Mouse (Mus musculus) adipocyte (in vitro differentiated cells): ENCODE measurements around the gene Cacna1d.

ENCODE experiments used
- DNase-seq: peaks from one replicate; pipeline ENCODE4 v3.0.0-alpha.2; 2016; ENCODE audit warnings: low spot score

The Cacna1d gene

GRCm38 (mm10) chr14:30367074-30367473 lies 124.2 kb downstream of the Cacna1d start:
- no peak for DNase-seq

- DNase-seq, result no peak
Measured at GRCm38 (mm10) chr14:30365866-30366265, 125.4 kb downstream of the Cacna1d start.

DNA sequence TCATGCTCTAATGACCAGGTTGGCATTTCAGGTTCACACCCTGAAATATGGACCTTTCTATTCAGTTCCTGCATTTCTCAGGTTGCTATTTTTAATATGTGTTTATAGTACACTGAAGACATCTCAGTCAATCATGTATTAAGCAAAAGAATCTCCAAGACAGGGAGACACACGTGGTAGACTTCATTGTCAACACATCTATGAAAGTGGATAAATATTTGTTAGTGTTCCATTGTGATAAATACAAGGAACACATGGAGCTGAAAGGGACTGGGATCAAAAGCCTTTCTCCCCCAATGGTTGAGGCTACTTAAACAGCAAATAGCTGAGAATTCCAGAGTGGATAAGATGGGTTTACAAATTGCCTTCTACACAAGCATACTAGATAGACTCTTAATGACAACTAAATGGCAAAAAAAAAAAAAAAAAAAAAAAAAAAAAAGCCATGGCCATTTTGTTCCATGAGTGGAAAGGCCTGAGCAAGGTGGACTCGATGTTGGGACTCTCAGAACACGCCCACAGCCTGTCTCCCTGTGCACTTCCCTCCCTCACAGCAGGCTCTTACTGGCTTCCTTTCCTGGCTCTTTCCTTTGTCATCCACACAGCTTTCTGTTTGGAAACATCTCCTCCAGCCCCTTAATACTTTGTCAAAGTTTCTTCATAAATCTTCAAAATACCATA lies 127.6 kb downstream of the Cacna1d start:
- DNase-seq, result no peak

GRCm38 (mm10) chr14:30362370-30362769 lies 128.9 kb downstream of the Cacna1d start:
- DNase-seq, result no peak

- no peak for DNase-seq
Measured at GRCm38 (mm10) chr14:30360478-30360877, 130.8 kb downstream of the Cacna1d start.

DNA sequence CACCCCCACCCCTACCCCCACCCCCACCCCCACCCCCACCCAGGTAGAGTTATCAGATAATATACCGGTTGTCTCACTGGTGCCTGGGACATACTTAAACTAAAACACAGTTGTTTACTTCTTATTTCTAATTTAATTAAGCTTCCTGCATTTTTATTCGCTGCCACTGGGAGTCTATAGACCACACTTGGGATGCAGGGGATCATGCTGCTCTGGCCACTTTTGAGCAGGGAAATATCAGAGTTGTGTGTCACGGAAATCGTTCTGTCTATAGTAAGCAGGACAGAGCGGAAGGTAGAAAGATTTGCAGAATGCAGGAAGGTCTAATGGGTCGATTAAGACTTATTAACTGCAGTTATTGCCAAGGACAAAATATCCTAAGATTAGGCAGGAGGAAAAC lies 131.3 kb downstream of the Cacna1d start:
- no peak for DNase-seq

DNA sequence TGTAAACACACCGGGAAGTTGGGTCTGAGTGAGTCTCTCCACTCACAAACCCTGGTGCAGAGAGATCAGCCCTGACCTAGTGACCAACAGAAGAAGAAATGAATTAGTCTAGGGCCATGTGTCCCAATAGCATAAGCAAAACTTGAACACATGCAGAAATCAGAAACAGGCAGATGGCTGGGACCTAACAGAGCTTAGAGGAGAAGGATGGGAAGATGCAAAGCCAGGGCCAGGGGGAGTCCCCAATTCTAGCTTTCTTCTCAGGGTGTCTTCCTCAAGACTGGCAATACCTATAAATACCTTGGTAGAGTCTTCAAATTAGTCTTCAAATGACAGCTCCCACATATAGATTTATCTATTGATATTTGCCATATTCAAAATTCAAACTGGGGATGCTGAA lies 133.2 kb downstream of the Cacna1d start:
- DNase-seq, result no peak

GRCm38 (mm10) chr14:30356456-30356855 lies 134.8 kb downstream of the Cacna1d start:
- DNase-seq, result no peak

- DNase-seq, result no peak
Measured at GRCm38 (mm10) chr14:30354761-30355160, 136.5 kb downstream of the Cacna1d start.

GRCm38 (mm10) chr14:30354127-30354463 lies 137.2 kb downstream of the Cacna1d start:
- no peak for DNase-seq

DNA sequence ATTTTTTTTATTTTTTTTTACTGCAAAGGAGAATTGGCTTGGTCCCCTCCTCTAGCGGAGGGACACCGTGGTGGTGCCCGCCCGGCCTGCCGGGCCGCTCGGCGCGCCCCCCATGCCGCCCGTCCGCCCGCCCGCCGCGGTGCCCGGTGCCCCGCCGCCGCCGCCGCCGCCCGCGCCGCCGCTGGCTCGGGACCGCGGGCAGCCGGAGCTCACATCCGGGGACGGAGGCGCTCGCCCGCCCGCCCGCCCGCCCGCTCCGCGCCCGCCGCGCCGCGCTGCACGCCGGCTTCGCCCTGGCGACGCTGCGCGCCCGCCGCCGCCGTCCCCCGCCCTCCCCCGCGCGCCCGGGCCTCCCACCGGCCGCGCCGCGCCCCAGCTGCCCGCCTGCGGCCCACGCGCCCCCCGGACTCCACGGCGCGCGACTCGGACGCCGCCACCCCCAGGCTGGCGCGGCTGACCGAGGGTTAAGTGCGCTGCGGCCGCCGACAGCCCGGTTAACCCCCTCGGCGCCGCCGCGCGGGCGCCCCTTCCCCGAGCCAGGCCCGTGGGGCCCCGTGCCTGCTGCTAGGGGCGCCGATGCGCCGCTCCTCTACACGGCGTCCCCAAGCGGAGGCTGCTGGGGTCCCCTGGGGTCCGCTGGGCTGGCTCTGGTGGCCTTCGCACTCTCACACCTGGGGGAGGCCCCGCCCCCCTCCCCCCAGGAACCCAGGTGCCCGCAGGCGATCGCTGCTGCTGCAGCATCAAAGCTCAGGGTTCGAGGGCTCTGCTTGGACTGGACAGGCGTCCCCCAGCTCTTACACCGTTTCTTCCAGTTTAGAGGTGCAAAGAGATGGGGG lies 137.7 kb downstream of the Cacna1d start:
- DNase-seq, result no peak

DNA sequence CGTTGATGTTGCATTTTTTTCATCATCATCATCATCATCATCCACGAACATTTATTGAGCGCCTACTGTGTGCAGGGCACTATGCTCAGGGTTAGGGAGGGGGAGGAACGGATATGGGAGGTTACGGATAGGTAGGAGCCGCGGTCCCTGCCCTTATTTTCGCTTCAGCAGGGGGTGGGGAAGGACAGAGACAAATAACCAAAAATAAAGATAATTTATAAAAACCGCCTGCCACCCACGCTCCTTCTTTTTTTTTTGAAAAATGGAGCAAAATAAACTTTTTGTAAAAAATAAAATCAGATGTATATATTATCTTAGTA lies 138.3 kb downstream of the Cacna1d start:
- DNase-seq, result no peak

- no peak for DNase-seq
Measured at GRCm38 (mm10) chr14:30352061-30352950, 138.9 kb downstream of the Cacna1d start.

GRCm38 (mm10) chr14:30350285-30350684 lies 141.0 kb downstream of the Cacna1d start:
- DNase-seq, result no peak

- DNase-seq, result no peak
Measured at GRCm38 (mm10) chr14:30344948-30345865, 146.0 kb downstream of the Cacna1d start.

DNA sequence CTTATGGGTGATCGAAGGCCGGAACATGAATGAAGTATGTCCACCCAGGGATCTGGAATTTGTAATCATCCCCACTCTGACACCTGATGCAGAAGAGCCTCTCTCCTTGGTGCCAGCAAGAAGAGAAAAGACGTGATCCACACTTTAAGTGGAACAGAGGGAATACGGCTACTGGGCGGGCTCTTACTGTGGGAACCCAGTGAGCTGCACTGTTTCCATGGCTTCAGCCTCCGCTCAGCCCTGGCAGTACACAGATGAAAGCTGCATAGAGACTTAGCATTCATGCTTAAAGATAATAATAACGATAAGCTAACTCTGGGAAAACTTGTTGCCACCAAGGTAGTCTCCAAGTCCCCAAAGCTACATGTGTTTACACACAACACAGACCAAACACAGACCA lies 147.5 kb downstream of the Cacna1d start:
- no peak for DNase-seq

GRCm38 (mm10) chr14:30341825-30342590 lies 149.2 kb downstream of the Cacna1d start:
- no peak for DNase-seq

GRCm38 (mm10) chr14:30340140-30340539 lies 151.1 kb downstream of the Cacna1d start:
- DNase-seq, result no peak

DNA sequence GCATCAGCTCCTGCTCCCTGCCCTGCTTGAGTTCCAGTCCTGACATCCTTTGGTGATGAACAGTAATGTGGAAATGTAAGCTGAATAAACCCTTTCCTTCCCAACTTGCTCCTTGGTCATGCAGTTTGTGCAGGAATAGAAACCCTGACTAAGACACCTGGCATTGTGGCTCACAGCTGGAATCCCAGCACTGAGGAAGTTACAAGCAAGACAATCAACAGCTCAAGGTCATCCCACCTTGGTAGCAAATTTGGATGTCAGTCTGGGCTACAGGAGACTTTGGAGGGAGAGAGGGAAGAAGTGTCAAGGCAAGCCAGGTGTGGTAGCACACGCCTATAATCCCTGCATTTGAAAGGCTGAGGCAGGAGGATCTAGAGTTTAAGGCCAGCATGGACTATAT lies 159.4 kb downstream of the Cacna1d start:
- DNase-seq, result no peak

DNA sequence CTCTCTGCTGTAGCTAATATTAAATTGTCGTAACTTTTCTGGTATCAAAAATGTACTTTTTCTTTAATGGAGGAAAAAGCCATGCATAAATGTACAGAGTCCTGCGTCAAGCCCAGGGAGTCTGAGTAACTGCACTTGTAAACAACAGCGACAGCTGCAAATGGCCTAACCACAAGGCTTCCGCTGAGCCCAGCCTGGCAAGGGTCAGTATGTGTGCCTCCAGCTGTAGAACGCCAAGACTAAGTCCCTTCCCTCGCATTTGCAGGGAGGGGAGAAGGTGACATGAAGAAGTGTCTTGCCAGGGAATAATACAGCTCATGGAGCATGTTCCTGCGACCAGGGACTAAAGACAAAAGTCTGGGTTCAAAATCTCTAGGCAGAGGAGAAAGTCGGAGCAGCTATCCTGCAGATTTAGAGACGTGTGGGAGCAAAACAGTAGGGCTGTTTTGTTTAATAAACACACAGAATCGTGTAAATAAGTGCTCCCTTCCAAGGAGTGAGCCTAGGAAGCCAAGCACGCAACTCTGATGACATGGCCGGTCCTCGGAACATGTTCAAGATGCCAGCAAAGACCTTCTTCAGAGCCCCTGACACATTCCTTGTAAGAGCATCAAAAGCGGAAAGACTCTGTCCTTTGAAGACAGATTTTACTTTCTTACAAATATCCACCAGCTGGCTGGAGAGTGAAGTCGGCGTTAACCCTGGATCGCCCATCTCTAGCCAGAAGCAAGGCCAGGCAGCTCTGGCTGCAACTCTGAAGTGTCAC lies 160.7 kb downstream of the Cacna1d start:
- DNase-seq, result no peak
